Mouse (Mus musculus) layer of hippocampus, postnatal 25 days (tissue): ENCODE measurements at regions not wholly inside any gene's neighbourhood (a gene's known extent, or its start where the extent isn't known, plus 50 kb on each side); places are given as distances from the start of the nearest gene placed in this dataset.

Source experiments
- DNase-seq, 2 experiments: peaks; one replicate each; pipeline ENCODE4 v3.0.0; 2022; ENCODE audit warnings: mixed read lengths in 2 of 2, low spot score in 1 of 2; ENCODE audit errors: extremely low spot score in 1 of 2

DNA sequence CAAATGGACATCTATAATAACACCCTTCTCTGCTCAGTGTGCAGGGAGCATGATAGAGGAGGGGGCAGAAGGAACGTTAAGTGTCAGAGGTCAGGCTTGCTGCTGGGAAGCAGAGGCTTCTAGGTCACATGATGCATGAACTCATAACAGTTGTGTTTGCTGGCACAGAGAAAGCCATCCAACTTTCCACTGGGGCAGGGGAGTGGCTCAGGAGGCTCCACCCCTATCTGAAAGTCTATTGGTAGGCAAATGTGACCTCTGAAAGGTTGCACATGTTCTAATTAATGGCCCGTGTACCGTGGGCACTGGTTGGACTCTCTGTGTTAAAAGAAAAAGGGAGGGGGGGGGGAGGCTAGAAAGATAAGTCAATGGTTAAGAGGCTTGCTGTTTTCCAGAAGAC is 224.6 kb downstream of the Slc16a7 start:
- no peak for DNase-seq

DNA sequence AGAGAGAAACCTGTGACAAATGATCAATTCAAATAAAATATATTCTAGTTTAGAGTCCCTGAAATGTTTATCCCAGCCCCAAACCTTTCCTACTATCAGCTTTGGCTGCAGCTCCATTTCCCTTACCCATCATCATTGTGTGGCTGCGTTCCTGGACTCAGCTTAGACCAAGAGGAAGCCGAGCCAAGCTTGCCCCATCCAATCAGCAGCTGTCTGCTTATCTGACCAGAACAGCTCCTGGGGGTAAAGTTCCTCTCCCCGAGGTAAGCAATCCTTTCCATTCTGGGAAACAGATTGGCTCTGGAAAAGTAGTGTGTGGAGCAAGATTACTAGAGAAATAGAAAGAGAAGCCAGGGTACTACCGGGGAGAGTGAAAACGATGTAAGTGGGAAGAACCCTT is 228.2 kb downstream of the Slc16a7 start:
- no peak for DNase-seq

DNA sequence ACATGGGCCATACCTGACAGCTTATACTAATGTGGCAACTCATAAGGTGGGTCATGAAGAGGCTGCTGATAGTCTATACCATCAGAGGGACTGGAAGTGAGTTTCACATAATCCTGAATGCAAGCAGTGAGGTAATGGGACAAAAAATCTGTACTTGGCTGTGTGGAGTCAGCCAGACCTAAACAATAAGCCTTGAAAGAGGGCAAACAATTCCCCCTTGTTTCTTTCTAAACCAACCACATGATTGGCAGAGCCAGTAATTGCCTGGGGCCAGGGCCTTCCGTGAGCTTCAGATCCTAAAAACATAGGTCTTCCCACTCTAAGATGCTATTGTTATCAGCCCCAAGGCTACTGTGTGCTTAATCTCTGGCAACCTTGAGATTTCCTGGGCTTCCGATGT is 240.5 kb downstream of the Slc16a7 start:
- no peak for DNase-seq

DNA sequence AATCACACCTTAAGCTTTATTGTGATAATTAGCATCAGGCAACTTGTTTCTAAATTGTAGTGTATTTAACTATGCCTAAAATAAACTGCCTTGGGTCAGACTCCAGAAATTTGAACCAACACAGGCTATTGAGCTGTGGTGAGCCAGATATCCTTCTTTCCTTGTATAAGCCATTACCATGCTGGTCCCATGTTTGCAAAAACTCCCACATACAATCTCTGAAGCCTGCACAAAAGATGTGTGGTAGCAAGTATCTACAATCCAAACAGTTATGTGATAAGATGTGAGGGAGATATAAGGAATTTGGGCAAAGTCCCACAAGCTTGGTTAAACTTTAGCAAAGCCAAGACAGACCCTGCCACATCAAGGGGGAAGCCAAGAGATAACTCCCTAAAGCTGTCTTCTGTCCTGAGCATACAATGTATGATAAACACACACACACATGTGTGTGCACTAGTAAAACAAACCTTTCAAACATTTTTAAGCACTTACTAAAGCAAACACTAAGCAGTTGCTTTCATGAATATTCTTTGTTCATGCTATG is 242.0 kb downstream of the Slc16a7 start:
- no peak for DNase-seq

DNA sequence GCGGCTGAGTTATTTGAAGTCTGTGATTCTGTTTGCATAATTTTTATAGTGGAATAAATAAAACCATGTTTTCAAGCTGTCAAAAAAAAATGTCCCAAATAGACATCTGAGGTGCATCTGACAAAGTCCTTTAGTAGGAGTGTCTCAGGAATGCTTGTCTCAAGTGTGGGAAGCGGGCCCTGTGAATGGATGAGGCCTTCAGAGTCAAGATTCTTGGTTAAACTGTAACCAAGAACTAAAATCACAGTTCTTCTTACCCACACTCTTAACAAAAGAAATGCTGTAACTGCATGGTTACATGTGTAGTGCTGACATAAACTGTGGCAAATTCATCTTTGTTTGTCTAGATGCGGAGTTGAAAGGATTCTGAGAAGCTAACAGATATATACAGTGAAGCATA is 242.9 kb downstream of the Slc16a7 start:
- DNase-seq, result no peak

DNA sequence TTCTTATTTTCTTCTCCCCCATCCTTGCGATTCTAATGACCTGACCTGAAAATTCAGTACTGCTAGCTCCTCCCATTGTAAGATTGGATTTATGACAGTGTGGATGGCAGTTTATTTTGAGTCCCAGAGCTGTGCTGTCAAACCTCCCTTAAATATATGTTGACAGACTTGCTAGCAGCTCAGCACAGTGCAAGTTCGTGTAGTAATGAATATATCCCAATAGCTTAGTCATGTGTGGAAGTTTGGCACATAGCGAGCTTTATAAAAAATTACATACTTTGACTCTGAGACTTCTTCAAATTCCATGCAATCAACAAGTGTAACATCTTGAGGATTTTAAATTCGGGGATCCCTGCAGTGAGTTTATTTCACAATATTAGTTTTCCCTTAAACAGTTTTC is 243.5 kb downstream of the Slc16a7 start:
- DNase-seq, result no peak

DNA sequence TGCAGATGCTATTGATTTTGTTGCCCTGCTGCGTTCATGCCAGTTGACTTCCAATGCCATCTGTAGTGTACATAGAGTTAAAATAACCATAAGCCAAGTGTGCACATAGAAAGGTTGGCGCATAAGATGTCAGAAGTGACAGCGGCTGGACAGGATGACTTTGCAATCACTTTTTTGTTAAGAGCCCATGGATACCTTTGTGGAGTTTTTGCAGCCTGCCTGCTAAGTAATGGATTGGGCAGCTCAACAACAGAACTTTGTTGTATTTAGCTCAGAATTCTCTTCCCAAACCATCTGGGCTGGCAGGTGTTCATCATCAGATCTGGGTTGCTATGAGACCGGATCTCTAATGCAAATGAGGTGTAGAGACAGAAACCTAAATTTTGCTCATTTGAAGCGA is 267.5 kb downstream of the Slc16a7 start:
- DNase-seq, result peak; percentile 52 to 65

DNA sequence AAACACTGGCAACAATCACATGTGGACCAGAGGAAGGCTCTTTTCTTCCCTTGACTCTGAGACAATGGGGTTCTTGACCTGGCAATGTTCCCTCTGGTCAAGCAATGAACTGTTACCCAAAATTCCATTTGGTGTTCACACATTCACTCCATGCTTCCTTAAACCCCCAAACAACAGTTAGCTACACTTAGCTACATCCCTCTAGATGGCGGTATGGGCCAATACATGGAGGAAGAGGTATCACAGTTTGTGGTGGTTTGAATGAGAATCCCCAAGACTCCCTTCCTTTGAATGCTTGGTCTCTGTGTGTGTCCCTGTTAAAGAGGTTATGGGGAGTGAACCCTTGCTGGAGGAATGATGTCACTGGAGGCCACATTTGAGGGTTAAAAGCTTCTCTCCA is 274.9 kb downstream of the Slc16a7 start:
- no peak for DNase-seq

DNA sequence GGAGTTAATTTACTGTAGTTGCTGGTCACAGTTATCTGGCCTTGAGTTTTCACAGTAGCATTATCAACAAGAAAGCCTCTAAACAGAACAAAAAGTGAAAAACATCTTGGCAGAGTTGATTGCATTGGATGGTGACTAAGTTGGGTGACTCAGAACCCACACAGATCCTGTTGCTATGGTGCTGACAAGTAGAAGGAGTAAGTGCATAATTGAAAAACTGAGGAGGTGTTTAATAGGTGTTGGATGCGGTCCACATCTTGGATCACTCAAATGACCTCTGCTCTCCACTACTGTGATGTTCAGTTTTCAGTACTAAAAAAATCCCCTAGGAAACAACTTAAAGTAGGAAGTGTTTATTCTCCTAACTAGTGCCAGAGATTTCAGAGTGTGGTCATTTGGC is 280.3 kb downstream of the Slc16a7 start:
- no peak for DNase-seq

DNA sequence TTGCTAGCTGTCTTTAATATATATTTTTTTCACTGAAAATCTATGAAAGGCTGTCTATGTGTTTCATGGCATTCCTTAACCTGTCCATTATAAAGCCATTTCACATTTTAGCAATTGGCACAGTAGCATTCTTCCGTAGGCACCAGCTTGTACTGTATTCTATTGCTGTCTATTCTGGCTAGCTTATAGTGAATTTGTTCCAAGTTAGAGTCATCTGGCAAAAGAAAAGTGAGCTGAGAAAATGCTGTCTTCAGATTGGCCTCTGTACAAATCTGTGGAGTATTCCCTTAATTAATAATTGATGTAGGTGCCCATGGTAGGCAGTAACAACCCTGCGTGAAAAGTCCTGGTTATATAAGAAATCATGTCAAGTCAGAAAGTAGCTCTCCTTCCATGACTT is 304.3 kb downstream of the Slc16a7 start:
- no peak for DNase-seq

DNA sequence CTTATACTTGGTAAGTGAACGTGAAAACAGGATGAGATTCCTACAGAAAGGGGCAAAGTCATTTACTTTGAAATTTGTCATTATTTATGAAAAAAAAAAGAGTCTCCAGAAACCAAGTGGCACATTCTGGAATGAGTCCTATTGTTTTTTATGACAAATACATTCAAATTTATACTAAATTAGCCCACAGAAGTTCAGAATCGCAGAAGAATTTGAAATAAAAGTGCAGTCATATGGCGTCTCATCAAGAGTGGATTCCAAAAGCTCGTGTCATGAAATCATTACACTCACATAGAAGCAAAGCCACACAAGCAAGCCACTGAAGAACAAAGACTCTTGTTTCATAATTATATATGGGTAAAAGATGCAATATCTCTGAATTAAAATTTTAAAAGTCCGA is 316.9 kb downstream of the Slc16a7 start:
- no peak for DNase-seq

DNA sequence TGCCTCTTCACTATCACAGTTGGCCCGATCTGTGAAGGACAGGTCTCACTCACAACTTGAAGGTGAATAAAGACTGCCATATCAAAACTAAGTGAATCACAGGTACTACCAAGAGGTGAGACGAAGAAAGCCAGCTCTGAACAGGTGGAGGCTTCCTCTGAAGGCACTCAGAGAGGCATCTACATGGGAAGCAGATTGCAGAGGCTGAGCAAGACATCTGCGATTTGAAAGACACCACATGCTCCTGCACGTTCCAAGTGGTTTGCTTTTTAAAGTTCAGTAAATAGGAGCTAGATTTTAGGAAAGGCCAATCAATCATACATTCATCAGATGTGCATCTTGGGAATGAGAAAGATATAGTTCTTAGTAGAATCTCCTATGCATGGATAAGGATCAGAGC is 319.0 kb downstream of the Slc16a7 start:
- no peak for DNase-seq

DNA sequence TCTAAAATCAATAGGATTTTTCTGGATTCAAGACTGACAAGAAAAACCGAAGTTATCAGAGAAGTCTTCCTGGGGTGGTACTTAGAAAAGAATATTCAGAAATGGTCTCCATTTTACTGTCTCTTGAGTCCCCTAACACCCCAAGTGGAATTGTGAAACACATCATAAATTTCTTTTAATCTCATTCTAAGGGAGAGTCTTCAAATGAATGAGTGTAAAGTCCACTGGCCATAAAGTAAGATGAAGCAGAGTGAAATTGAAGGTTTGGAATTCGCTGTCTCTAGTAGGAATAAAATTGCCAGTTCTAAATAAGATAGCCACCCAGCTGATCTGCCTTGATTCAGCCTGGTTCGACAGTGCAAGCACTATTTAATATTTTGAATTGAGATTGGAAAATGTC is 350.0 kb downstream of the Slc16a7 start:
- no peak for DNase-seq

DNA sequence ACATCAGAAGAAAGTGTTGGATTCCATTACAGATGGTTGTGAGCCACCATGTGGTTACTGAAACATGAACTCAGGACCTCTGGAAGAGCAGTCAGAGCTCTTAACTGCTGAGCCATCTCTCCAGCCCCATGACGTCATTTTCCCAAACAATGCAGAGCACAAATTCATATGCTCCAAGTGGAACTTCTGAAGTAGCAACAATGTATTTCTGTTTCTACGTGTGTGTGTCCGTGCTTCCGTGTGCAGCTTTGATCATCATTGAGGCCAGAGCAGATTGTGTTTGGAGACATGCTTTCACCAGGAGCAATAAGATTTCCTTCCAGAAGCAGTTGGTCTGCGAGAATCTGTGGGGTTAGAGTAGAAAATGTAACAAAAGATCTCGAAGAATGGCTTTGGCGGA is 353.6 kb downstream of the Slc16a7 start:
- no peak for DNase-seq

DNA sequence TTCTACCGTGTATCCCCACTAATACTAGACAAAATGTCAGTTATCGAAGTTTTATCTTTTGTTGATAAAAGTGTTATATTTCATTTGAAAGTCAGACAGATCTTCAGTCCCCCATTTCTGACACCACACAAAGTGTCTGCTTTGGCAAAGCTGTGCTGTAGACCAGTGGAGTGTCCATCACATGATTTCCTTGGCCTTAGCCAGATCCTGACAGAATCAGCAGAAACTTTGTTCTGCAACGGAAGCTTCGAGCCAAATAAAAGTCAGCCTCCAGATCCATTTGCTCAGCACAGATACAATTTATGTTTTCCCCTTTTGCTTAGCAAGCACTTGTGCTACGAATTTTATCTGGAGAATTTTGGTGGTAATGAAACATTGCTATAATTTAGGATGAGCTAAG is 360.9 kb downstream of the Slc16a7 start:
- DNase-seq, result no peak

DNA sequence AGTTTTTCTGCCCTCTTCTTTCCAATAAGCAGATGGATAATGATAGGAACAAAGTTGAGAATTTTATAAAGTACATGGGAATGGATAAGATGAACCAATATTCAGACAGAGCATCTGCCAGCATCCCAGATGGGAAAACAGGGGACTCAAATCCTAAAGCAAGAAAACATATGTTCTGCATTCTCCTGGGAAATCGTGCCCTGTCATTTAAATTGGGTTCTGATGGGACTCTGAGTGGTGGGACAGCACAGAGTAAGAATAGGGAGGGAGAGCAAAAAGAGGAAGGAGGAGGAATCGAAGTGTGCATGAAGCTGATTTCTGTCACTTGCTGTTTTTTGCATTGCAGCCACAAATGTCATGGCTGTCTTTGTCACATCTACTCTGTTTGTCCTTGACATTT is 362.4 kb downstream of the Slc16a7 start:
- DNase-seq, result peak; percentile 6 to 8
